Mouse (Mus musculus) forebrain, embryonic 13.5 days (tissue): ENCODE results near the gene Lin28b. TPM values are rescaled to one million over a fixed set of nuclear protein-coding genes. Genes with fewer than 3 reads are reported as not detected.

ENCODE experiments used
- ATAC-seq: fragments of 200-750 bp; cut with Nextera tagmentation; 2 replicates; pipeline ENCODE4 v1.8.0; 2017
- H3K27ac ChIP-seq: fragments of 300-500 bp; sonication (generic); 2 replicates; pipeline ENCODE4 v1.5.1; 2015; ENCODE audit warnings: inconsistent platforms, mild to moderate bottlenecking, moderate library complexity
- H3K27me3 ChIP-seq: fragments of 300-500 bp; sonication (generic); 2 replicates; pipeline ENCODE4 v1.6.1; 2015; ENCODE audit warnings: mild to moderate bottlenecking, inconsistent platforms
- H3K36me3 ChIP-seq: fragments of 300-500 bp; sonication (generic); 2 replicates; pipeline ENCODE4 v1.6.1; 2015; ENCODE audit warnings: mild to moderate bottlenecking, inconsistent platforms; ENCODE audit not compliant: poor library complexity, severe bottlenecking
- H3K4me1 ChIP-seq: fragments of 300-500 bp; sonication (generic); 2 replicates; pipeline ENCODE4 v1.6.1; 2015; ENCODE audit warnings: inconsistent platforms
- H3K4me2 ChIP-seq: fragments of 300-500 bp; sonication (generic); 2 replicates; pipeline ENCODE4 v1.6.1; 2015; ENCODE audit warnings: inconsistent platforms, mild to moderate bottlenecking, moderate library complexity
- H3K4me3 ChIP-seq: fragments of 300-500 bp; sonication (generic); 2 replicates; pipeline ENCODE4 v1.5.1; 2015; ENCODE audit warnings: mild to moderate bottlenecking, inconsistent platforms
- H3K9ac ChIP-seq: fragments of 300-500 bp; sonication (generic); 2 replicates; pipeline ENCODE4 v1.6.1; 2015; ENCODE audit warnings: mild to moderate bottlenecking, inconsistent platforms
- H3K9me3 ChIP-seq: fragments of 300-500 bp; sonication (generic); replicated peaks from 2 replicates; pipeline ENCODE4 v1.6.1; 2016; ENCODE audit warnings: inconsistent platforms
- WGBS: fragments of 180-500 bp; shearing (Covaris S2); methylation state at CpG from one replicate; pipeline ENCODE4 v1.1.7; 2015; 5-methylcytosine and 5-hydroxymethylcytosine counted together
- polyA plus RNA-seq: library from polyadenylated mRNA; unstranded; fragments of >200 nt; fragmentation: Nextera tagmentation; extraction: Ambion mirVana; gene quantifications from 2 replicates; pipeline ENCODE4 v1.2.1, GENCODE M21; 2015

Gene Lin28b
- polyA plus RNA-seq, 1 experiment from 2014 or later, result 7.4 TPM

DNA sequence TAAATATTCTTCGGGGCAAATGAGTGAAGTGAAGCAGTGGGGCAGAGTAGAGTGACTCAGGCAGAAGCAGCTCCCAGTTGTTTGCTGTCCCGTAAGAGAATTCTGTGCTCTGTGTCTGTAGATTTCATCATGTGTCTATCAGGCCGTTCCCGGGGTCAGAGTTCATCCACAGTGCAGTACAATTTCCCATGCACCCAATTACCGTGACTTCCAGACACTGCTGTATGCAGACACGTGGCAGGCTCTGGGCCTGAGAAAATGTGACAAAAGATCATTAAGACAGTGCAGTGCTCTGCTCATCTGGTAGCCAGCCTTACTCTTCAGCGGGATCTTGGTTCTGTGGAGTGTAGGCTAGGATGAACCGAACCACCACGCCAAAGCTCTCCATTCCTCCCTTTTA, 141.0 kb downstream of the Lin28b start:
- no peak for ATAC-seq
- H3K9me3 ChIP-seq, result no peaks in the 10 kb centered on the region
- 91% methylated on average over 9 of the region's 9 CpGs for WGBS

DNA sequence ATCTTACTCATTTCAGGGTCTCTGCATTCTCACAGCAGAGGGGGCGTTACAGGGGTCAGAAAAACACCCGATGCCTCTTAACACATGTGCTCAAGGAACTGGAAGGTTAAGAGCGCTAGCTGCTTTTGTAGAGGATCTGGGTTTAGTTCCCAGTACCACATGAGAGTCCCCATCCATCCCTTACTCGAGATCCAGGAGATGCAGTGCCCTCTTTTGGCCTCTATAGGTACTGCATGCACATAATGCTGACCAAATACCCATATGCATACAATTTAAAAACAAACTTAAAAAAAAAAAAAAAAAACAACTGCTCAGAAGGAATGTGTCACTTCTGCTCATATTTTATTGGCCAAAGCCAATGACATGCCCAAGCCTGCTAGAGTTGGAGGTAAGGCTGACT, 141.8 kb downstream of the Lin28b start:
- H3K4me3 ChIP-seq, result no peak overlapping the region
- H3K36me3 ChIP-seq, result no peaks in the 10 kb centered on the region
- no peak for ATAC-seq
- no peaks in the 10 kb centered on the region for H3K27me3 ChIP-seq
- no peak overlapping the region for H3K9ac ChIP-seq
- H3K9me3 ChIP-seq, result no peaks in the 10 kb centered on the region
- no peak overlapping the region for H3K4me2 ChIP-seq
- no peak overlapping the region for H3K27ac ChIP-seq
- 82% methylated on average over 4 of the region's 4 CpGs for WGBS
- 0 out of 2 replicates have a peak, but pooled peaks cover 3% of the 10 kb centered on the region for H3K4me1 ChIP-seq

More for the DNA sequence above, 141.0 kb downstream of the Lin28b start:
- Histone ChIP-seq H3K4me1 (0 out of 2 replicates have a peak, but pooled peaks cover 2% of the 10 kb centered on the region), H3K27me3 (no peaks in the 10 kb centered on the region), H3K9ac (no peak overlapping the region), H3K4me2 (no peak overlapping the region), H3K27ac (no peak overlapping the region), H3K4me3 (no peak overlapping the region), H3K36me3 (no peaks in the 10 kb centered on the region)

DNA sequence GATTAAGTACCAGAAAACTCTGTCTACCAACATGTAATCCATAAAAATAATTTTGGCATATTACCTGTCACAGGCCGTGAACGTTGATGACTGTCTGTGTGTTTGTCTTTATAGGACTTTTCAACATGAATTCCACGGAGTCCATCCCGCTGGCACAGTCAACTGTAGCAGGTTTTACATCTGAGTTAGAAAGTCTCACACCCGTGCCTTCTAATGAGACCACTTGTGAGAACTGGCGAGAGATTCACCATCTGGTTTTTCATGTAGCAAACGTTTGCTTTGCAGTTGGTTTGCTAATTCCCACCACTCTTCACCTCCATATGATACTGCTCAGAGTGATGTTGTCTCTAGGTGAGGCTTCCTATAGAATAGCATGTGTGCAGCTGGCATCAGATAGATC, 147.1 kb downstream of the Lin28b start:
- H3K4me1 ChIP-seq, result 0 out of 2 replicates have a peak, but pooled peaks cover 3% of the 10 kb centered on the region
- no peak overlapping the region for H3K4me3 ChIP-seq
- 72% methylated on average over 7 of the region's 7 CpGs for WGBS
- H3K4me2 ChIP-seq, result no peak overlapping the region
- no peak overlapping the region for H3K9ac ChIP-seq
- no peak for ATAC-seq
- H3K9me3 ChIP-seq, result no peaks in the 10 kb centered on the region
- H3K27ac ChIP-seq, result no peak overlapping the region; the same call in 1 of the 2 replicates
- H3K27me3 ChIP-seq, result peaks cover 21% of the 10 kb centered on the region
- no peaks in the 10 kb centered on the region for H3K36me3 ChIP-seq

DNA sequence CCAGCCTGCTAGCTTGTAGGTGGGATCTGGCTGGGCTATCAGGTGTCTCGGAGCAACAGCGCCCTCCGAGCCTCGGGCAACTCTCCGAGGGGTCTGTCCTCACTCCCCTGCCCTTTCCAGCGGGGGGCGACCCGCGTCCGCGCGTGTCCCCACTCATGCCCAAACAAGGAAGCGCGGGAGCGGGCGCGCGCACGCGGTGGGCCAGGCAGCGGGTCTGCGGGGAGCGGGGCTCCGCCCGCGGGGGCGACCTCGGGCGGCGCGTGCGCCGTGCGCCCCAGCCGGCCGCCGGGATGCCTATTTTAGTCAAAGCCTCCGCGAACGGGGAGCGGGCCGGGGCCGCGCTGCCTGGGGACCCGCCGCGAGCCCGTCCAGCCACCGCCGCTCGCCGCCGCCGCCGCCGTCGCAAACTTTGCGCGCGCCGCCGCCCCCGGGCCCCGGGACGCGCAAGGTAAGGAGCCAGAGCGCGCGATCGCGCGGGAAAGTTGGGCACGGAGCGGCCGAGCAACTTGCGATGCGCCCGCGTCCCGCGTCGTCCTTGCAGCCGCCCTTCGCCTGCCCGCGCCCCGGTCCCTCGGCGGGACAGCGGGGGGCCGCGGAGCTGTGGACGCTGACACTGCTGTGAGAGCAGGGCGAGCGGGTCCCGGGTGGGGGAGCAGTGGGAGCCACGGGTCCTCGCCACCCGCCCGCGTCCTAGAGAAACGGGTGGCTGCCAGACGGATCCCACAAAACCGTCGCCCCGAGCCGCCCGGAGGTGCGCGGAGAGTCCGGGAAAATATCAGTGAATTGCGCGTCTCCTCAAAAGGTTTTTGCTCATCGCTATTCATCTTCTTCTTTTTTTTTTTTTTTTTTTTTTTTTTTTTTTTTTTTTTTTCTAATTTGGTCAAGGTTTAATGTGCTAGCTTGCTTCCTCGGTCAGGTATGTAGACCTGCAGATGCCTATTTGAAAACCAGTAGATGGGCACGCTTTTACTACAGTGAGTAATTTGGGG, 150.5 kb downstream of the Lin28b start, which contains the start of gene Bves:
Bves (plus strand) TSS at position 339 of the 989 bp plus-strand sequence.
- Histone ChIP-seq H3K27me3 (peaks cover 31% of the 10 kb centered on the region), H3K9me3 (no peaks in the 10 kb centered on the region), H3K4me2 (peak within 1 kb of the TSS; percentile 90), H3K9ac (peak within 1 kb of the TSS; percentile 66), H3K27ac (no peak within 1 kb of the TSS), H3K4me3 (peak within 1 kb of the TSS; percentile 70), H3K36me3 (no peaks in the 10 kb centered on the region), H3K4me1 (0 out of 2 replicates have a peak, but pooled peaks cover 3% of the 10 kb centered on the region)
- WGBS, result 1% methylated on average over 74 of the region's 116 CpGs
- ATAC-seq, result peak; percentile 81

DNA sequence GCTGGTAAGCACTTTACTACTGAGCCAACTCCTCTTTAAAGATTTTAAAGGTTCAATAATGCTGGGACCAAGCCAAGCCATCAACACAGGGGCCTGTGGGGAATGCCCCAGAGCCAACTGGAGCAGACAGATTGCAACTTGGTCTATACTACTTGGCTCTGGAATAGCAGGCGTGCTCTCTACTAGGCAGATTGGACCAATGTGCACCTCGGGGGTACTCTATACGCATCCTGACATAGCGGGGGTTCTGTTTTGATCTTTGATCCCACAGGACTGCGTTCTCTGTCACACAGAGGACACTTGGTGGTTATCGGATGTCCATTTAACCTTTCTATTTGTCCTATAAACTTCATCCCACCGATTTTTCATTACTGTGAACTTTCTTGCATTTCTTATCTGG, 151.3 kb downstream of the Lin28b start:
- Histone ChIP-seq H3K4me2 (peak overlapping the region; percentile 90), H3K36me3 (no peaks in the 10 kb centered on the region), H3K27me3 (peaks cover 31% of the 10 kb centered on the region), H3K4me3 (peak overlapping the region; percentile 70), H3K9me3 (no peaks in the 10 kb centered on the region), H3K27ac (no peak overlapping the region), H3K9ac (no peak overlapping the region), H3K4me1 (no peaks in the 10 kb centered on the region)
- 19% methylated on average over 7 of the region's 7 CpGs for WGBS
- ATAC-seq, result peak; percentile 29; the same call in 1 of the 2 replicates

DNA sequence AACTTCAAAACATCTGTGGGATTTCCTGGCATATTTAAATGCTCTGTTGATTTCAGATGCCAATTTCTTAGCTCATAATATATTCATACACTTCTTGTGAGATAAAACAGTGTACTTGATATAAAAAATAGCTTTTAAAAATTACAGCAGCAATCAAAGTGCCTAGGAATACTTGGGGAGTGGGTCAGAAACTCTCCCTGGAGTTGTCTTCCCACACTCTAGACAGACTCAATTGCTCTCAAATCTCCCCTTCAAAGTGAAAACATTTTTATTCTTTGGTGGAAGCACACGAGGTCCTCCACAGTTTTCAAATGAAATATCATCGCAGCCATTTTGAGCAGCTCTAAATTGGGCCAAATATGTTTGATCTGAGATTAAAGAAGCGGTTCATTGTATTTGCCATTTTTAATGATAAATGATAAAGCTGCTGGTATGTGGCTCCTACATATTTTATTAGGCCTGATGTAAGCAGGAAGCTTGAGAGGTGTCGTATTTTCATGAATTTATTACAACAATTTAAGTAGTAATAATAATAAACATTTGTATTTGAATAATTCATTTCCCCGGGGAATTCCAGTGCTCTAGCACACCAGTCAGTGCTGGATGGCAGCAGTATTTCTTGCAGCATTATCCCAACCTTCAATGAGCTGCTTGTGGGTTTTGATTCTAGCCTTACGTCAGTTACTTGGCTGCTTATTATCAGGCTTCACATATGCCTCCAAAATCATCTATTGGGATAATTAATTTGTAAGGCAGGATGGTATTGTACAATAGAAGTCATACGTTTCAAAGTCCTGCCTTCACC, 157.8 kb downstream of the Lin28b start:
- Histone ChIP-seq H3K4me3 (no peak overlapping the region), H3K4me2 (no peak overlapping the region), H3K9me3 (no peaks in the 10 kb centered on the region), H3K36me3 (no peaks in the 10 kb centered on the region), H3K4me1 (peaks cover 3% of the 10 kb centered on the region), H3K9ac (no peak overlapping the region), H3K27ac (no peak overlapping the region), H3K27me3 (peaks cover 14% of the 10 kb centered on the region)
- no peak for ATAC-seq
- 78% methylated on average over 7 of the region's 7 CpGs for WGBS

Other genes starting within 250 kb of the Lin28b start
- 0.75 and 1.3 TPM in 2 replicates for gene Bves, start 150.6 kb downstream of the Lin28b start, polyA plus RNA-seq
- gene Hace1, start 91.4 kb upstream of the Lin28b start, polyA plus RNA-seq, result 15.3 and 16.0 TPM in 2 replicates